Mouse (Mus musculus) embryonic facial prominence, embryonic 11.5 days (tissue): ENCODE measurements at regions not wholly inside any gene's neighbourhood (a gene's known extent, or its start where the extent isn't known, plus 50 kb on each side); places are given as distances from the start of the nearest gene placed in this dataset.
A peak's percentile ranks its signal among the peaks of the same experiment; 100 is the strongest.

ENCODE experiments used
- ATAC-seq: fragments of 200-750 bp; cut with Nextera tagmentation; replicated peaks from 2 replicates; pipeline ENCODE4 v1.8.0; 2017; ENCODE audit warnings: low read depth; ENCODE audit not compliant: insufficient number of reproducible peaks, low FRiP score, low TSS enrichment
- DNase-seq: peaks from one replicate; pipeline ENCODE4 v3.0.0-alpha.2; 2015; ENCODE audit warnings: low spot score
- H3K27ac ChIP-seq: fragments of 300-500 bp; sonication (generic); replicated peaks from 2 replicates; pipeline ENCODE4 v1.5.1; 2014; ENCODE audit warnings: mild to moderate bottlenecking, low read depth, low read length, control low read depth
- H3K27me3 ChIP-seq: fragments of 300-500 bp; sonication (generic); 2 replicates; pipeline ENCODE4 v1.6.1; 2014; ENCODE audit warnings: mild to moderate bottlenecking, low read length, moderate library complexity, mixed read lengths; ENCODE audit not compliant: control insufficient read depth, insufficient read depth
- H3K36me3 ChIP-seq: fragments of 300-500 bp; sonication (generic); replicated peaks from 2 replicates; pipeline ENCODE4 v1.6.1; 2014; ENCODE audit warnings: low read depth, mild to moderate bottlenecking, low read length, moderate library complexity, mixed read lengths; ENCODE audit not compliant: control insufficient read depth, insufficient read depth
- H3K4me1 ChIP-seq: fragments of 300-500 bp; sonication (generic); 2 replicates; pipeline ENCODE4 v1.6.1; 2014; ENCODE audit warnings: low read length, mixed read lengths; ENCODE audit not compliant: control insufficient read depth, insufficient read depth
- H3K4me2 ChIP-seq: fragments of 300-500 bp; sonication (generic); 2 replicates; pipeline ENCODE4 v1.6.1; 2014; ENCODE audit warnings: low read depth, mild to moderate bottlenecking, control low read depth, low read length, moderate library complexity
- H3K4me3 ChIP-seq: fragments of 300-500 bp; sonication (generic); 2 replicates; pipeline ENCODE4 v1.5.1; 2014; ENCODE audit warnings: low read depth, low read length, control low read depth
- H3K9ac ChIP-seq: fragments of 300-500 bp; sonication (generic); replicated peaks from 2 replicates; pipeline ENCODE4 v1.6.1; 2014; ENCODE audit warnings: mild to moderate bottlenecking, control low read depth, low read length
- H3K9me3 ChIP-seq: fragments of 300-500 bp; sonication (generic); replicated peaks from 2 replicates; pipeline ENCODE4 v1.6.1; 2016; ENCODE audit warnings: mild to moderate bottlenecking, low read length, inconsistent platforms, mixed read lengths; ENCODE audit not compliant: control insufficient read depth
- WGBS: fragments of 180-500 bp; shearing (Covaris S2); extraction: QIAGEN DNeasy Blood & Tissue Kit; methylation state at CpG from one replicate; pipeline ENCODE4 v1.1.7; 2014; 5-methylcytosine and 5-hydroxymethylcytosine counted together

DNA sequence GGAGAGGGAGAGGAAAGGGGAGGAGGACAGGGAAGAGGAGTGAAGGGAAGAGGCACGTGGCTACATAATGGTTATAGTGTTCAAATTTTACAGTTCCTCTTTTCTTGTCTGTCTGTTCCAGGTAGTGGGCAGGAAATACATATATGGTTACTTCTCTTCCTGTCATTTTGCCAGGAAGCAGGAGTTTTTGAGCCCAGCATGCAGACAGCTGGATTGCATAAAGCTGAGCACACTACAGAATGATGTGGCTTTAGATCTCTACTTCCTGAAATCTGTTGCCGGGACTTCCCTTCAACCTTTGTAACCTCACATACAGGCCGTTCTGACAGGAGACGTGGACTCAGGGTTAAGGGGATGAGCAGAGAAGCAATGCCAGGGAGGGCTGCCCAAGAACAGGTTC is 154.1 kb downstream of the Tmem17 start:
- H3K4me3 ChIP-seq: no peak overlapping the region

DNA sequence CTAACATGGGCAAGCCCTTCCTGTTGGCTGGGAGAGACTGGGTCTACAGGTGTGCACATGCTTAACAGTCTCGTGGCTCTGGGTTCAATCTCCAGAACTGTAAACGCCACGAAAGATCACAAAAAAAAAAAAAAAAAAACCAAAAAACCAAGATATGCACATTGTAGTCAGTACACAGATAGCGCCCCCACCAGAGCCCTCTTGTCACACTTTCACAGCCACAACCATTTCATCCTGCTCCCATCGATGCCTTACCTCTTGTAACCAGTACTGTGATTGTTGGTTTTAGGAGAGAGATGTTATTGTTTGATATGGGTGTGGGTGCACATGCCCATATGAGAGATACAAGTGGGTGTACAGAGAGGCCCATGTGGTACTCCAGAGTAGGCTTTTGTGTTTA is 154.5 kb downstream of the Tmem17 start:
- no peak overlapping the region for H3K4me3 ChIP-seq
- no peaks in the 10 kb centered on the region for H3K36me3 ChIP-seq
- no peak for DNase-seq
- WGBS: 90% methylated on average over 5 of the region's 5 CpGs
- ATAC-seq: no peak
- H3K9me3 ChIP-seq: no peaks in the 10 kb centered on the region
- no peak overlapping the region for H3K4me2 ChIP-seq
- H3K27ac ChIP-seq: no peak overlapping the region
- H3K27me3 ChIP-seq: no peaks in the 10 kb centered on the region
- H3K9ac ChIP-seq: no peak overlapping the region
- H3K4me1 ChIP-seq: no peaks in the 10 kb centered on the region

More for the DNA sequence above, 154.1 kb downstream of the Tmem17 start:
- H3K36me3 ChIP-seq: no peaks in the 10 kb centered on the region
- no peak for DNase-seq
- WGBS: 42% methylated on average over 4 of the region's 4 CpGs
- H3K27ac ChIP-seq: no peak overlapping the region
- no peak overlapping the region for H3K9ac ChIP-seq
- no peaks in the 10 kb centered on the region for H3K4me1 ChIP-seq
- H3K27me3 ChIP-seq: no peaks in the 10 kb centered on the region
- no peaks in the 10 kb centered on the region for H3K9me3 ChIP-seq
- no peak for ATAC-seq
- no peak overlapping the region for H3K4me2 ChIP-seq

DNA sequence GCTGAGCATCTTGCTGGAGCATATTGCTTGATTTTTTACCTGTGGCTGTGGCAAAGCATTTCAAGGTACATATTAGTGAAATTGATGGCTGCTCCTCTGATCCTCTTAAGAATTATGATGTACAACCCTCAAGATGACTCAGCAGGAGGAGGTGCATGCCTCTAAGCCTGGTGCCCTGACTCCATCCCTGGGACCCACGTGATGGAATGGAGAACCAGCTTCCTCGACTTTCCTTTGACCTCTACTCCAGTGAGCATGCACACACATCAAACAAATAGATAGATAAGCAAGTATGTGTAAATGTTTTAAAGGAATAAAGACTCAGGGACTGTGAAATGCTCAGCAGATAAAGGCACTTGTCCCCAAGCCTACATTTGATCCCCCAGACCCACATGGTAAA is 156.3 kb downstream of the Tmem17 start:
- Histone ChIP-seq H3K4me3 (no peak overlapping the region), H3K27me3 (no peaks in the 10 kb centered on the region), H3K36me3 (no peaks in the 10 kb centered on the region), H3K4me2 (no peak overlapping the region), H3K27ac (no peak overlapping the region), H3K4me1 (no peaks in the 10 kb centered on the region), H3K9ac (no peak overlapping the region), H3K9me3 (no peaks in the 10 kb centered on the region)
- ATAC-seq (no peak), DNase-seq (no peak)
- 68% methylated on average over 2 of the region's 2 CpGs for WGBS

DNA sequence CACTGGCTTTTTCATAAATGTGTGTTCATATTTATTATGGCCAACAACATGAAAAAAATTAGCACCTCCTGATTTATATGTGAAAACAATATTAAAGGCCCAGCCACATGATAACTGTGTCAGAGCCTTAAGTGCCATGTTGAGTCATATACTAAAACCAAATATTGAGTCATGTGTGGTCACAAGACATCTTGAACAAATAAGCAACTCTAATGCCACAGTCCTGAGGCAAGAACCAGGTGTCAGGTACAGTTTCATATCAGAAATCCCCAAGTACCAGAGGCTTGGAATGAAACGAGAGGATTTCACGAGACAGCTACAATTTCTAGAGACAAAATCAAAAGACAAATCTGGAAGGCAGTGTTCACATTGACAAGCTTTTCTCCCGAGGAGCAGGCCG is 157.4 kb downstream of the Tmem17 start:
- WGBS: 75% methylated on average over 4 of the region's 4 CpGs

DNA sequence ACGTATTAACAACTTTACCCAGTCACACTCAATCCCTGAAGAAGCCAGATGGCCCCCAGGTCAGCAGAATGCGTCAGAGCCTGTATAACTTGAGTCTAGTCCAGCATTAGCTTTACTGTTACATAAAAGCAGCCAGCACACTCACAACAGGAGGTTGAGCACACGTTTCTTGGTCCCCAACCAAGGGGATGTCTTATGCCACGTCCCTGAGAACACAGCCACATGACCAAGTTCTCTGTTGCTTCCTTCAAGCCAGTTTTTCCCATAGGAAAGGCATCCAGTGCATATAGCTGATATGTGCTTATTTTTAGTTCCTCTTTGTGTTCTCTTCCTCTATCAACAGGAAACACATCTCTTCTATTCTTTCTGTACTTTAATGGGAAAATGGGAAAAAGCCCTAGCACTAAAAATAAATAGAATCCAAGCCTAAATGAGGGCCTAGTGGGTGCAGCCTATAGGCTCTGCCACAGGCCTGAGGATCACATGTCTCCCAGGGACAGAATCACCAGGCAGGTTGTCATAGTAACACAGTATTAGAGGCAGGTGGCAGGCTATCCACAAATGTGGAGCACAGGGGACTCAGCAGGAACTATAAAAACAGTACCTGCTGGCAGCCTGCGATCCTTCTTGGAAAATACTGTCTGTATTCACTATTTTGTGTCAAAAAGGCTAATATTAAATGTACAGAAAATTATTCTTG is 160.1 kb downstream of the Tmem17 start:
- Histone ChIP-seq H3K4me1 (no peaks in the 10 kb centered on the region), H3K27ac (no peak overlapping the region), H3K27me3 (no peaks in the 10 kb centered on the region), H3K4me3 (no peak overlapping the region), H3K9ac (no peak overlapping the region), H3K36me3 (no peaks in the 10 kb centered on the region), H3K9me3 (no peaks in the 10 kb centered on the region), H3K4me2 (no peak overlapping the region)
- WGBS: 39% methylated on average over 5 of the region's 5 CpGs
- ATAC-seq: peak; percentile 92
- peak; percentile 55 for DNase-seq

More for the DNA sequence above, 157.4 kb downstream of the Tmem17 start:
- ATAC-seq: no peak
- no peak for DNase-seq
- no peak overlapping the region for H3K4me3 ChIP-seq
- H3K36me3 ChIP-seq: no peaks in the 10 kb centered on the region
- H3K4me2 ChIP-seq: no peak overlapping the region
- no peak overlapping the region for H3K27ac ChIP-seq
- H3K9ac ChIP-seq: no peak overlapping the region
- H3K27me3 ChIP-seq: no peaks in the 10 kb centered on the region
- H3K9me3 ChIP-seq: no peaks in the 10 kb centered on the region
- no peaks in the 10 kb centered on the region for H3K4me1 ChIP-seq

DNA sequence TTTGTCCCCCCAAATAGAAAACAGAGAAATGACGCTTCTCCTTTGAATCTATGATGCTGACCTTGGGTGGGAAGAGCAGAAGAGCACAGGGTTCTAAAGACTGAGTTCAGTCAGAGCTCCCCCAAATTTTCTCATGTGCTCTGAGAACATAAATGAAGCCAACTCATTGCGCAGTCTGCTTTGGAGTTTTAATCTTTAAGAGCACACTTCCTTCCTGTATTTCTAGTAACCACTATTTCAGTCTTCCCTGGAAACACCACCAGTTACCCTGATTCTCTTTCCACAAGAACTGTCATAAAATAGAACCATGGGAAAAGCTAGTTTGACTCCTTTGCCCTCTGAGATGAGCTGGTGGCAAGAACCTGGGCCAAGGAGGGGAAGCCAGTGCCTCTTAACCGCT is 163.2 kb downstream of the Tmem17 start:
- Histone ChIP-seq H3K36me3 (no peaks in the 10 kb centered on the region), H3K27me3 (no peaks in the 10 kb centered on the region), H3K4me1 (no peaks in the 10 kb centered on the region), H3K9ac (no peak overlapping the region), H3K9me3 (no peaks in the 10 kb centered on the region), H3K4me3 (no peak overlapping the region), H3K27ac (no peak overlapping the region), H3K4me2 (no peak overlapping the region)
- WGBS: 68% methylated on average over 3 of the region's 3 CpGs
- ATAC-seq (no peak), DNase-seq (no peak)

DNA sequence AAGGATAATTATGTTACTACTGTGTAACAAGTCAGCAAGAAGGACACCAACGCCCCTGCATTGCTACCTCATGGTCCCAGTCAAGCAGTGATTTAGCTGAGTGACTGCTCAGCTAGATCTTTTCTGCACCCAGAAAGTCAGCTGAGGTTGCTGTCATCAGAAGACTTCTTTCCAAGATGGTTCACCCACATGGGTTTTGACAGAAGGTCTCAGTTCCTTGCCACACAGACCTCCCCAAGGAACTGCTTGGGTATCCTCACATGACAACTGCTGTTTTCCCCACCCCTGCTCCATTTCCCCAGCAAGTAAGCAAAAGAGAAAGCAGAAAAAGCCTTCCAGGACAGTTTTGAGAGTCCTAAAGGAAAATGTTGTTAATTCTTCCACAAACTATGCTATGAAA is 163.9 kb downstream of the Tmem17 start:
- Histone ChIP-seq H3K9me3 (no peaks in the 10 kb centered on the region), H3K4me3 (no peak overlapping the region), H3K9ac (no peak overlapping the region), H3K4me2 (no peak overlapping the region), H3K4me1 (no peaks in the 10 kb centered on the region), H3K27me3 (no peaks in the 10 kb centered on the region), H3K27ac (no peak overlapping the region), H3K36me3 (no peaks in the 10 kb centered on the region)
- WGBS: 50% methylated on average over 1 of the region's 1 CpGs
- ATAC-seq: no peak
- DNase-seq: no peak

DNA sequence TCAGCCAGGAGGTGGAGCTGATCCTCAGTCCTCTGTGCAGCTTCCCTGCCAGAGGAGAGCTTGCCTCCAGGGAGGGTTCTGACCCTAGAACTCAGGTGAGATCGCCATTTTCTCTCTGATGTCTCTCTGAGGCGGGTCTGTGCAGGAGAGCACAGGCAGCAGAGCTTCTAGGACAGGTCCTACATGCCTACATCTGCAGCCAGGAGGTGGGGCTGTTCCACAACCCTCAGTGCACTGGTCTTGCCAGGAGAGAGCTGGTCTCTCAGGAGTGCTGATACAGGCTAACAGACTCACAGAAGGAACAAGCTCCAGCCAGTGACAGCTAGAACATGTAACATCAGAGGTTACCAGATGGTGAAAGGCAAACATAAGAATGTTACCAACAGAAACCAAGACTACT is 165.4 kb downstream of the Tmem17 start:
- H3K4me2 ChIP-seq: no peak overlapping the region
- no peak overlapping the region for H3K27ac ChIP-seq
- no peak for ATAC-seq
- no peaks in the 10 kb centered on the region for H3K9me3 ChIP-seq
- H3K9ac ChIP-seq: no peak overlapping the region
- DNase-seq: no peak
- no peak overlapping the region for H3K4me3 ChIP-seq
- no peaks in the 10 kb centered on the region for H3K4me1 ChIP-seq
- whole genome bisulfite sequencing: 23% methylated on average over 2 of the region's 2 CpGs
- no peaks in the 10 kb centered on the region for H3K27me3 ChIP-seq
- H3K36me3 ChIP-seq: no peaks in the 10 kb centered on the region
